Mouse (Mus musculus) heart, embryonic 11.5 days (tissue): ENCODE data around the gene Fes. TPM values are rescaled to one million over a fixed set of nuclear protein-coding genes. Genes with fewer than 3 reads are reported as not detected.

Experiments used
- ATAC-seq: fragments of 200-750 bp; cut with Nextera tagmentation; replicated peaks from 2 replicates; pipeline ENCODE4 v1.8.0; 2017; ENCODE audit warnings: moderate library complexity; ENCODE audit not compliant: insufficient number of reproducible peaks, low FRiP score, low TSS enrichment
- H3K27ac ChIP-seq: fragments of 300-500 bp; sonication (generic); 2 replicates; pipeline ENCODE4 v1.5.1; 2014; ENCODE audit warnings: mild to moderate bottlenecking, low read depth, low read length
- H3K27me3 ChIP-seq: fragments of 300-500 bp; sonication (generic); 2 replicates; pipeline ENCODE4 v1.6.1; 2014; ENCODE audit warnings: mild to moderate bottlenecking, low read length, mixed read lengths; ENCODE audit not compliant: control insufficient read depth, insufficient read depth
- H3K36me3 ChIP-seq: fragments of 300-500 bp; sonication (generic); 2 replicates; pipeline ENCODE4 v1.6.1; 2014; ENCODE audit warnings: mild to moderate bottlenecking, low read length, moderate library complexity, mixed read lengths; ENCODE audit not compliant: control insufficient read depth, insufficient read depth
- H3K4me1 ChIP-seq: fragments of 300-500 bp; sonication (generic); 2 replicates; pipeline ENCODE4 v1.6.1; 2014; ENCODE audit warnings: low read length; ENCODE audit not compliant: control insufficient read depth, insufficient read depth
- H3K4me2 ChIP-seq: fragments of 300-500 bp; sonication (generic); 2 replicates; pipeline ENCODE4 v1.6.1; 2014; ENCODE audit warnings: mild to moderate bottlenecking, moderate library complexity
- H3K4me3 ChIP-seq: fragments of 300-500 bp; sonication (generic); 2 replicates; pipeline ENCODE4 v1.5.1; 2014; ENCODE audit warnings: low read depth, low read length
- H3K9ac ChIP-seq: fragments of 300-500 bp; sonication (generic); 2 replicates; pipeline ENCODE4 v1.6.1; 2014; ENCODE audit warnings: mild to moderate bottlenecking, low read depth, low read length, moderate library complexity
- H3K9me3 ChIP-seq: fragments of 300-500 bp; sonication (generic); replicated peaks from 2 replicates; pipeline ENCODE4 v1.6.1; 2016; ENCODE audit warnings: low read length; ENCODE audit not compliant: control insufficient read depth
- WGBS: fragments of 180-500 bp; shearing (Covaris S2); extraction: QIAGEN DNeasy Blood & Tissue Kit; methylation state at CpG from one replicate; pipeline ENCODE4 v1.1.7; 2014; ENCODE audit not compliant: insufficient replicate concordance; 5-methylcytosine and 5-hydroxymethylcytosine counted together
- polyA plus RNA-seq: library from polyadenylated mRNA; unstranded; fragments of >200 nt; fragmentation: Nextera tagmentation; extraction: Ambion mirVana; gene quantifications from 2 replicates; pipeline ENCODE4 v1.2.1, GENCODE M21; 2014

Gene Fes
- polyA plus RNA-seq, 1 experiment from 2014 or later, result 7.1 TPM

DNA sequence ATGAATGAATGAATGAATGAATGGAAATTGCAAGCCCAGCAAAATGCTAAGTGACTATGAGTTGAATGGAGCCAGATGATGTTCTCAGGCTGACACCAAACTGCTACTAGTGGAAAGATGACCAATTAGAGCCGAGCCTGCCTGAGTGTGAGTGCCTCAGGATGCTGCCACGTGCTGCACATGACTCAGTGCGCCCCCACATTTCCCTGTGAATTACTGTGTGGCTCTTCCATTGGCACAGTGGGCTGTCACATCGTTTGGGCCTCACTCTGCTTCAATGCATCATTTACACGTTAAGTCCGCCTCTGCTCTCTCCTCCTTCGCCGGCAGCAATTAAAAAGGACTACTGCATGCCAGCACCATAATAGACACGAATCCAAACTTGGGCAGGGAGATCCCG, 24.5 kb upstream of the Fes start:
- Histone ChIP-seq H3K4me1 (no peaks in the 10 kb centered on the region), H3K4me2 (no peak overlapping the region), H3K27ac (no peak overlapping the region), H3K9me3 (no peaks in the 10 kb centered on the region), H3K36me3 (no peaks in the 10 kb centered on the region), H3K27me3 (no peaks in the 10 kb centered on the region), H3K4me3 (no peak overlapping the region), H3K9ac (no peak overlapping the region)
- no peak for ATAC-seq
- WGBS, result 78% methylated on average over 10 of the region's 10 CpGs

GRCm38 (mm10) chr7:80410380-80410779, 22.6 kb upstream of the Fes start:
- ATAC-seq, result no peak
- Histone ChIP-seq H3K4me3 (no peak overlapping the region), H3K9ac (no peak overlapping the region), H3K27me3 (no peaks in the 10 kb centered on the region), H3K36me3 (no peaks in the 10 kb centered on the region), H3K9me3 (no peaks in the 10 kb centered on the region), H3K4me1 (peaks cover 1% of the 10 kb centered on the region; the same call in 1 of the 2 replicates), H3K27ac (no peak overlapping the region), H3K4me2 (no peak overlapping the region)
- 79% methylated on average over 9 of the region's 9 CpGs for WGBS

GRCm38 (mm10) chr7:80407712-80408111, 20.0 kb upstream of the Fes start:
- Histone ChIP-seq H3K9ac (no peak overlapping the region), H3K27me3 (no peaks in the 10 kb centered on the region), H3K4me3 (no peak overlapping the region), H3K27ac (no peak overlapping the region), H3K9me3 (no peaks in the 10 kb centered on the region), H3K4me2 (no peak overlapping the region), H3K36me3 (no peaks in the 10 kb centered on the region), H3K4me1 (peaks cover 17% of the 10 kb centered on the region)
- WGBS, result 70% methylated on average over 9 of the region's 9 CpGs
- ATAC-seq, result no peak

GRCm38 (mm10) chr7:80406186-80406585, 18.4 kb upstream of the Fes start:
- H3K4me3 ChIP-seq, result no peak overlapping the region
- no peak for ATAC-seq
- H3K36me3 ChIP-seq, result no peaks in the 10 kb centered on the region
- no peaks in the 10 kb centered on the region for H3K27me3 ChIP-seq
- H3K9me3 ChIP-seq, result no peaks in the 10 kb centered on the region
- no peak overlapping the region for H3K4me2 ChIP-seq
- no peak overlapping the region for H3K27ac ChIP-seq
- H3K9ac ChIP-seq, result no peak overlapping the region
- 74% methylated on average over 3 of the region's 3 CpGs for WGBS
- peaks cover 20% of the 10 kb centered on the region for H3K4me1 ChIP-seq

GRCm38 (mm10) chr7:80405188-80405695, 17.5 kb upstream of the Fes start, which contains the start of gene Furin:
Gene Furin, minus strand, starts transcription at chr7:80405436.
- Histone ChIP-seq H3K27ac (peak within 1 kb of the TSS; percentile 94), H3K9me3 (no peaks in the 10 kb centered on the region), H3K4me2 (no peak within 1 kb of the TSS), H3K36me3 (no peaks in the 10 kb centered on the region), H3K4me1 (peaks cover 29% of the 10 kb centered on the region), H3K27me3 (no peaks in the 10 kb centered on the region), H3K4me3 (no peak within 1 kb of the TSS), H3K9ac (0 out of 2 replicates have a peak within 1 kb of the TSS, but pooled peaks have one; percentile 24)
- WGBS, result 62% methylated on average over 9 of the region's 9 CpGs
- ATAC-seq, result no peak

GRCm38 (mm10) chr7:80404101-80404894, 16.6 kb upstream of the Fes start:
- H3K27ac ChIP-seq, result peak overlapping the region; percentile 94
- H3K36me3 ChIP-seq, result no peaks in the 10 kb centered on the region
- H3K9me3 ChIP-seq, result no peaks in the 10 kb centered on the region
- no peak overlapping the region for H3K4me3 ChIP-seq
- H3K4me2 ChIP-seq, result no peak overlapping the region
- no peaks in the 10 kb centered on the region for H3K27me3 ChIP-seq
- 0 out of 2 replicates have a peak overlapping the region, but pooled peaks have one; percentile 24 for H3K9ac ChIP-seq
- no peak for ATAC-seq
- 38% methylated on average over 7 of the region's 7 CpGs for WGBS
- H3K4me1 ChIP-seq, result peaks cover 35% of the 10 kb centered on the region

DNA sequence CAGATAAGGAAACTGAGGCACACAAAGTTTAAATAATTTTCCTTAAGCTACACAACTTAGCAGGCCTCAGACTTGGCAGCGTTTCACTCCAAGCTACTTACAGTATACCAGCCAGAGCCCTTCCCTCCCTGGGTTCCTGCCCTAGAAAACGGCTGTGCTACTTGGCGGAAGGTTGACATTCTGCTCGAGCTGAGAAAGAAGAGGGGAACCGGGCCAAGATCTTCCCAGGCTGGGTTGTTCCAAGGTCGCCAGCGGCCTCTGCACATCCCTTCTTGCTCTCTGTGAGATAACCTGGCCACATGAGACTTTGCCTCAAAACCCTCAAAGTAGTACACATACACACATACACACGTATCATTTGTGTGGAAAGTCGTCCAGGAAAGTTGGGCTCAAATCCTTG, 15.8 kb upstream of the Fes start:
- peaks cover 35% of the 10 kb centered on the region for H3K4me1 ChIP-seq
- no peaks in the 10 kb centered on the region for H3K9me3 ChIP-seq
- ATAC-seq, result no peak
- H3K4me3 ChIP-seq, result peak overlapping the region; percentile 97
- WGBS, result 37% methylated on average over 9 of the region's 9 CpGs
- H3K4me2 ChIP-seq, result peak overlapping the region; percentile 92
- no peaks in the 10 kb centered on the region for H3K36me3 ChIP-seq
- H3K9ac ChIP-seq, result no peak overlapping the region
- peak overlapping the region; percentile 94 for H3K27ac ChIP-seq
- H3K27me3 ChIP-seq, result no peaks in the 10 kb centered on the region

GRCm38 (mm10) chr7:80402651-80403321, 15.0 kb upstream of the Fes start:
- peaks cover 35% of the 10 kb centered on the region for H3K4me1 ChIP-seq
- WGBS, result under 1% methylated on average over 59 of the region's 92 CpGs
- peak; percentile 64 for ATAC-seq

More at GRCm38 (mm10) chr7:80402651-80403321, 15.0 kb upstream of the Fes start:
- no peaks in the 10 kb centered on the region for H3K27me3 ChIP-seq
- peak overlapping the region; percentile 94 for H3K27ac ChIP-seq
- no peaks in the 10 kb centered on the region for H3K9me3 ChIP-seq
- H3K4me3 ChIP-seq, result peak overlapping the region; percentile 97
- peak overlapping the region; percentile 92 for H3K4me2 ChIP-seq
- H3K9ac ChIP-seq, result peak overlapping the region; percentile 99
- H3K36me3 ChIP-seq, result 0 out of 2 replicates have a peak, but pooled peaks cover 1% of the 10 kb centered on the region
